Comparison of ENCODE assay signal across 7 mouse cellular contexts in genomic region chr9:122094171-122094570, GRCm38 (mm10).
"Had no signal": no experiment of that assay in that cellular context is flagged by ENCODE, and none has a peak within 500 bp of the region (broad histone marks: within the 10 kb centered on the region; RNA-seq: fewer than 3 reads in every experiment).

No protein-coding gene starts in this region.

- DNase-seq: lung, adult 2 months; lung, postnatal 14 days; lung, postnatal 36 days; right cerebral cortex, postnatal 14 days; thymus, adult 2 months; thymus, postnatal 14 days; thymus, postnatal 36 days had no signal
